Mouse (Mus musculus): ENCODE measurements at regions not wholly inside any gene's neighbourhood (a gene's known extent, or its start where the extent isn't known, plus 50 kb on each side); places are given as distances from the start of the nearest gene placed in this dataset.

GRCm38 (mm10) chr13:97651761-97652160 is 108.7 kb downstream of the Gm10260 start:
- no peak for DNase-seq

GRCm38 (mm10) chr13:97651176-97651575 is 109.3 kb downstream of the Gm10260 start:
- no peak for DNase-seq

- no peak for DNase-seq
Measured at GRCm38 (mm10) chr13:97650191-97650590, 110.2 kb downstream of the Gm10260 start.

GRCm38 (mm10) chr13:97647486-97647885 is 112.9 kb downstream of the Gm10260 start:
- DNase-seq = no peak

- DNase-seq = no peak
Measured at GRCm38 (mm10) chr13:97646021-97646385, 114.4 kb downstream of the Gm10260 start.

GRCm38 (mm10) chr13:97645107-97646020 is 115.1 kb downstream of the Gm10260 start:
- DNase-seq = no peak

- no peak for DNase-seq
Measured at GRCm38 (mm10) chr13:97640236-97640635, 120.2 kb downstream of the Gm10260 start.

- no peak for DNase-seq
Measured at GRCm38 (mm10) chr13:97639656-97640055, 120.8 kb downstream of the Gm10260 start.

GRCm38 (mm10) chr13:97638457-97639088 is 121.9 kb downstream of the Gm10260 start:
- no peak for DNase-seq

- no peak for DNase-seq
Measured at GRCm38 (mm10) chr13:97637506-97637905, 122.9 kb downstream of the Gm10260 start.

- DNase-seq = no peak
Measured at GRCm38 (mm10) chr13:97634041-97634788, 126.2 kb downstream of the Gm10260 start.

GRCm38 (mm10) chr13:97633551-97633950 is 126.9 kb downstream of the Gm10260 start:
- DNase-seq = no peak

- no peak for DNase-seq
Measured at GRCm38 (mm10) chr13:97631872-97632402, 128.5 kb downstream of the Gm10260 start.

GRCm38 (mm10) chr13:97630921-97631320 is 129.5 kb downstream of the Gm10260 start:
- DNase-seq = no peak

- no peak for DNase-seq
Measured at GRCm38 (mm10) chr13:97628608-97629007, 131.8 kb downstream of the Gm10260 start.

- DNase-seq = no peak
Measured at GRCm38 (mm10) chr13:97627247-97627646, 133.2 kb downstream of the Gm10260 start.

GRCm38 (mm10) chr13:97626786-97627185 is 133.6 kb downstream of the Gm10260 start:
- no peak for DNase-seq

GRCm38 (mm10) chr13:97626116-97626515 is 134.3 kb downstream of the Gm10260 start:
- DNase-seq = no peak

GRCm38 (mm10) chr13:97625391-97625790 is 135.0 kb downstream of the Gm10260 start:
- DNase-seq = no peak

- no peak for DNase-seq
Measured at GRCm38 (mm10) chr13:97618190-97618586, 142.2 kb downstream of the Gm10260 start.

GRCm38 (mm10) chr13:97617511-97618189 is 142.8 kb downstream of the Gm10260 start:
- DNase-seq = no peak

- no peak for DNase-seq
Measured at GRCm38 (mm10) chr13:97616919-97617318, 143.5 kb downstream of the Gm10260 start.
